Mouse (Mus musculus) erythroid progenitor cell, adult 5-6 weeks (primary cell): ENCODE results near the gene Ythdf1. TPM values are rescaled to one million over a fixed set of nuclear protein-coding genes. Genes with fewer than 3 reads are reported as not detected.

ENCODE experiments used
- ATAC-seq: replicated peaks from 2 replicates; pipeline ENCODE4 v1.8.0; 2016; ENCODE audit warnings: moderate number of reproducible peaks, mild to moderate bottlenecking, moderate TSS enrichment, inconsistent platforms; ENCODE audit not compliant: poor library complexity, low FRiP score, severe bottlenecking
- total RNA-seq, 2 experiments: library from RNA; stranded (forward) in 1 of 2; stranded (reverse) in 1 of 2; fragments of 150-400 nt in 1 of 2; fragments of 186-747, 209-891 nt in 1 of 2; gene quantifications; 2 replicates each; pipeline versions ENCODE4 v1.2.3 to v1.2.4; 2015 to 2017; ENCODE audit warnings: low replicate concordance in 2 of 2

Ythdf1 gene
- total RNA-seq, 2 experiments from 2014 or later: 28.1 to 37.7 TPM

- peak; percentile 13; the same call in 1 of the 2 replicates for ATAC-seq
Observed at GRCm38 (mm10) chr2:180919913-180920809, 588 bp downstream of the Ythdf1 start.

- no peak for ATAC-seq
Observed at GRCm38 (mm10) chr2:180915886-180916433, 4.8 kb downstream of the Ythdf1 start.

GRCm38 (mm10) chr2:180910928-180911327 is 9.8 kb downstream of the Ythdf1 start:
- ATAC-seq: no peak

- ATAC-seq: no peak
Observed at GRCm38 (mm10) chr2:180905556-180906221, 15.1 kb downstream of the Ythdf1 start.

GRCm38 (mm10) chr2:180904435-180905208 is 16.1 kb downstream of the Ythdf1 start:
- no peak for ATAC-seq

GRCm38 (mm10) chr2:180902086-180902485 is 18.7 kb downstream of the Ythdf1 start:
- no peak for ATAC-seq

- ATAC-seq: no peak
Observed at GRCm38 (mm10) chr2:180897857-180898256, 22.9 kb downstream of the Ythdf1 start.

GRCm38 (mm10) chr2:180896819-180897625 is 23.7 kb downstream of the Ythdf1 start:
- no peak for ATAC-seq

- no peak for ATAC-seq
Observed at GRCm38 (mm10) chr2:180895837-180896525, 24.8 kb downstream of the Ythdf1 start.

- no peak for ATAC-seq
Observed at GRCm38 (mm10) chr2:180895321-180895720, 25.4 kb downstream of the Ythdf1 start.

- no peak for ATAC-seq
Observed at GRCm38 (mm10) chr2:180894734-180895133, 26.0 kb downstream of the Ythdf1 start.

- no peak for ATAC-seq
Observed at GRCm38 (mm10) chr2:180894029-180894623, 26.6 kb downstream of the Ythdf1 start.

- no peak for ATAC-seq
Observed at GRCm38 (mm10) chr2:180893537-180894028, 27.2 kb downstream of the Ythdf1 start.

GRCm38 (mm10) chr2:180892841-180893521 is 27.8 kb downstream of the Ythdf1 start:
- no peak for ATAC-seq

GRCm38 (mm10) chr2:180891835-180892323 is 28.9 kb downstream of the Ythdf1 start:
- ATAC-seq: no peak

- no peak for ATAC-seq
Observed at GRCm38 (mm10) chr2:180891075-180891834, 29.5 kb downstream of the Ythdf1 start.
